Mouse (Mus musculus) heart, embryonic 15.5 days (tissue): Measurements from ENCODE around the gene Pyroxd2. TPM values are rescaled to one million over a fixed set of nuclear protein-coding genes. Genes with fewer than 3 reads are reported as not detected.

ENCODE experiments used
- ATAC-seq: fragments of 200-750 bp; cut with Nextera tagmentation; replicated peaks from 2 replicates; pipeline ENCODE4 v1.8.0; 2017; ENCODE audit warnings: low read depth, moderate TSS enrichment; ENCODE audit not compliant: insufficient number of reproducible peaks, insufficient read depth, low FRiP score
- H3K27ac ChIP-seq: fragments of 300-500 bp; sonication (generic); 2 replicates; pipeline ENCODE4 v1.5.1; 2015; ENCODE audit warnings: mild to moderate bottlenecking, inconsistent platforms
- H3K27me3 ChIP-seq: fragments of 300-500 bp; sonication (generic); 2 replicates; pipeline ENCODE4 v1.6.1; 2015; ENCODE audit warnings: inconsistent platforms
- H3K36me3 ChIP-seq: fragments of 300-500 bp; sonication (generic); 2 replicates; pipeline ENCODE4 v1.6.1; 2015; ENCODE audit warnings: mild to moderate bottlenecking, inconsistent platforms
- H3K4me1 ChIP-seq: fragments of 300-500 bp; sonication (generic); replicated peaks from 2 replicates; pipeline ENCODE4 v1.6.1; 2015; ENCODE audit warnings: inconsistent platforms
- H3K4me2 ChIP-seq: fragments of 300-500 bp; sonication (generic); 2 replicates; pipeline ENCODE4 v1.6.1; 2015; ENCODE audit warnings: inconsistent platforms, mild to moderate bottlenecking, moderate library complexity
- H3K4me3 ChIP-seq: fragments of 300-500 bp; sonication (generic); 2 replicates; pipeline ENCODE4 v1.5.1; 2015; ENCODE audit warnings: mild to moderate bottlenecking, inconsistent platforms
- H3K9ac ChIP-seq: fragments of 300-500 bp; sonication (generic); 2 replicates; pipeline ENCODE4 v1.6.1; 2015; ENCODE audit warnings: mild to moderate bottlenecking, inconsistent platforms
- H3K9me3 ChIP-seq: fragments of 300-500 bp; sonication (generic); replicated peaks from 2 replicates; pipeline ENCODE4 v1.6.1; 2016; ENCODE audit warnings: inconsistent platforms
- WGBS: fragments of 180-500 bp; shearing (Covaris S2); methylation state at CpG from one replicate; pipeline ENCODE4 v1.1.7; 2015; ENCODE audit warnings: mixed read lengths; 5-methylcytosine and 5-hydroxymethylcytosine counted together
- polyA plus RNA-seq: library from polyadenylated mRNA; unstranded; fragments of >200 nt; fragmentation: Nextera tagmentation; extraction: Ambion mirVana; gene quantifications from 2 replicates; pipeline ENCODE4 v1.2.1, GENCODE M21; 2015

Pyroxd2 gene
- polyA plus RNA-seq, 1 experiment from 2014 or later, result 4.8 TPM

- Histone ChIP-seq H3K36me3 (no peaks in the 10 kb centered on the region), H3K27me3 (no peaks in the 10 kb centered on the region), H3K9me3 (no peaks in the 10 kb centered on the region), H3K4me3 (no peak overlapping the region), H3K9ac (no peak overlapping the region), H3K27ac (no peak overlapping the region), H3K4me2 (no peak overlapping the region), H3K4me1 (no peaks in the 10 kb centered on the region)
- no peak for ATAC-seq
- 52% methylated on average over 10 of the region's 10 CpGs for WGBS
Measured at GRCm38 (mm10) chr19:42678191-42678590, 74.4 kb downstream of the Pyroxd2 start.

DNA sequence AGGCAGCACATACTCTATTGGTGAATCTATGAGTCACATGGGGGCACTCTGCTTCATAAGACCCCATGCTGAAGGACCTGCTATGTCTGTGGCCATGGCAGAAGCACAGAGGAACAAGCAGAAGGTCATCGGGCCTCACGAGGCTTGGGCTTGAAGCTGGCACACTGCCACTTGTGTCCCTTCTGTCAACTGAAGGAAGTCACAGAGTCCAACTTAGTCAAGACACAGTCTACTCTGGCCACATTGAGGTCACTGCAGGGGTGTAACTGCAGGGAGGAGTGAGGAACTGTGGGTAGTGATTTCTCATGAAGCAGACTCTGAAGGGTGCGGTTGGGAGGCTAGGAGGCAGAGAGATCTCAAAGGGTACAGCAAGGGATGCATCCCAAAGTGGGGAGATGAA is 75.1 kb downstream of the Pyroxd2 start:
- H3K27ac ChIP-seq, result no peak overlapping the region
- no peaks in the 10 kb centered on the region for H3K27me3 ChIP-seq
- no peak overlapping the region for H3K9ac ChIP-seq
- no peaks in the 10 kb centered on the region for H3K9me3 ChIP-seq
- ATAC-seq, result no peak
- no peak overlapping the region for H3K4me3 ChIP-seq
- H3K4me1 ChIP-seq, result no peaks in the 10 kb centered on the region
- WGBS, result 85% methylated on average over 3 of the region's 3 CpGs
- no peaks in the 10 kb centered on the region for H3K36me3 ChIP-seq
- no peak overlapping the region for H3K4me2 ChIP-seq

DNA sequence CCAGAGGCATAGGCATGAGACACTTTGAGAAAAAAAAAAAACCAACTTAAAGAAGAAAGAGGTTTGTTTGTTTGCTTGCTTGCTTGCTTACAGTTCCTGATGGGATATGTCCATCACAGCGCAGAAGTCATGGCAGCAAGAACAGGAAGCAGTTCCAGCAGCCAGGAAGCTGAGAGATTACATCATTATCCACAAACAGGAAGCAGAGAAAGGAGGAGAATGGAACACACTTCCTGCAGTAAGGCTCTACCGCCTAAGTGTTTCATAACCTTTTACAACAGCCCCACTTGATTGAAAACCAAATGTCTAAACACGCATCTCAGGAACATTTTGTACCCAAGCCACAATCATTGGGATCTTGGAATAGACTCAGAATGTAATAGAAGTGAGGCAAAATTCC is 75.6 kb downstream of the Pyroxd2 start:
- no peak for ATAC-seq
- Histone ChIP-seq H3K4me2 (no peak overlapping the region), H3K9ac (no peak overlapping the region), H3K27ac (no peak overlapping the region), H3K9me3 (no peaks in the 10 kb centered on the region), H3K4me3 (no peak overlapping the region), H3K4me1 (no peaks in the 10 kb centered on the region), H3K36me3 (no peaks in the 10 kb centered on the region), H3K27me3 (no peaks in the 10 kb centered on the region)
- WGBS, result 76% methylated on average over 3 of the region's 3 CpGs

Other genes with a start within 250 kb of the Pyroxd2 start
- gene R3hcc1l, start 234.0 kb downstream of the Pyroxd2 start, polyA plus RNA-seq, result 11.2 and 14.2 TPM in 2 replicates
- 0.14 and 0.39 TPM in 2 replicates for gene Loxl4, start 140.0 kb downstream of the Pyroxd2 start, polyA plus RNA-seq
- 4.3 and 7.4 TPM in 2 replicates for gene Hps1, start 27.2 kb upstream of the Pyroxd2 start, polyA plus RNA-seq